Mouse (Mus musculus) liver, adult 2 months (tissue): Measurements from ENCODE around the gene Elac2.

Experiments used
- CTCF ChIP-seq: fragments of 200-500 bp; IDR thresholded peaks from 2 replicates; pipeline ENCODE4 v1.5.1; 2011; ENCODE audit warnings: low read depth, low read length, control low read depth
- POLR2A ChIP-seq: fragments of 200-500 bp; IDR thresholded peaks from 2 replicates; pipeline ENCODE4 v1.6.1; 2011; ENCODE audit warnings: low read length, control low read depth; ENCODE audit not compliant: insufficient read depth; ENCODE audit errors: extremely low read depth

- TF ChIP-seq CTCF = no peak
- no peak for TF ChIP-seq POLR2A
These were observed 49.7 kb upstream of the Elac2 start for GRCm38 (mm10) chr11:64929130-64929529.
